Comparison of ENCODE assay signal across 8 mouse cellular contexts in the genomic region with DNA sequence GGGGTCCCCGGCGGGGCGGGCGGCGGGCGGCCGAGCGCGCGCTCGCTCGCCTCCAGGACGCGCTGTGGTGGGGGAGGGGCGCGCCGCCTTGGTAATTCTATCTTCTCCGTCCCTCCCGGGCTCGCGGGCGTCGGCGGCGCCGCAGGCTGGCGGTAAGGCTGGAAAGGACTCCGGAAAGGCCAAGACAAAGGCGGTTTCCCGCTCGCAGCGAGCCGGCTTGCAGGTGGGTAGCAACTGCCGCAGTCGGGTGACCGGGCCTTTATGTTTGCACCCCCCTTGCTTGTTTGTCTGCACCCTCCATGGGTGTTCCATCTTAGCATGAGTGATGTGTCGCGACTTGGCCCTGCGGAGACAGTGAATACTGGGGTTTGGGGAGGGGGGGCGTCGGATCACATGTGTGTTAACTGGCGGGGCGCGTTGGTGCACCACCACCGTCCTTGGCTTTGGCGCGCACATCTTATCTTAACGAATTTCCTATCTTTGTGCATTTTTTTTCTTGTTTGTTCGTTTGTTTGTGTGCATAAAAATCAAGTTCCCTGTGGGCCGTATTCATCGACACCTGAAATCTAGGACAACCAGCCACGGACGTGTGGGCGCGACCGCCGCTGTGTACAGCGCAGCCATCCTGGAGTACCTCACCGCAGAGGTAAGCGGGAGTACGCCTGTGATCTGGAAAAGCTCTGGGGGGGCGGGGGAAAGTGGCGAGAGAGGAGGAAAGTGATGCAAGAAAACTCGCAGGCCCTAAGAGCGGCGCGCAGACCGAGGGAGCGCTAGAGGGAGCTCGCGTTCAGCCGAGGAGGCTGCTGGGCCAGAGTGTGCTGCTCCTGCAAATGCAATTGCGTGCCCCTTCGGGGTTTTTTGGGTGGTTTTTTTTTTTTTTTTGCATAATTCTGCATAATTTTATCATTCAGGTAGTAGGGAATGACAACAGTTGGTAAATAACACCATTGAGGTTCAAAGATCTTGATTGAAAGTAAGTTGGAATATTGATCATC. TPM values are rescaled to one million over a fixed set of nuclear protein-coding genes. Genes with fewer than 3 reads are reported as not detected.
DNase-seq lines count a peak whose midpoint lies in the region; ATAC-seq lines count a peak whose summit lies in the region.

No protein-coding gene starts in this region.

- H3K4me3 ChIP-seq in erythroblast, embryonic 14.5 days (replicated peaks), result peak overlapping the region; percentile 98
- peak overlapping the region; percentile 89 for H3K4me3 ChIP-seq in heart, embryonic 11.5 days (ENCODE audit: low read depth, low read length)
- peak overlapping the region; percentile 84 for H3K4me3 ChIP-seq in kidney, embryonic 16.5 days (ENCODE audit: low read length)
- peak overlapping the region; percentile 92 for H3K4me3 ChIP-seq in liver, embryonic 11.5 days (ENCODE audit: low read depth, low read length)

- peak; percentile 49 for ATAC-seq in CD4-positive, CD25-positive, alpha-beta regulatory T cell, adult 4 months
- peak; percentile 20 for ATAC-seq in heart, embryonic 11.5 days (replicated peaks; ENCODE audit: insufficient number of reproducible peaks, low FRiP score, low TSS enrichment)
- peak; percentile 37 for ATAC-seq in kidney, embryonic 16.5 days (ENCODE audit: low FRiP score, low TSS enrichment)
- ATAC-seq in liver, embryonic 11.5 days (replicated peaks; ENCODE audit: low FRiP score), result peak; percentile 48

- under 1% methylated on average over 68 of the region's 74 CpGs for WGBS in heart, embryonic 11.5 days (ENCODE audit: insufficient replicate concordance)
- WGBS in kidney, embryonic 16.5 days, result under 1% methylated on average over 62 of the region's 74 CpGs
- under 1% methylated on average over 69 of the region's 74 CpGs for WGBS in liver, embryonic 11.5 days

- H3K4me1 ChIP-seq in erythroblast, embryonic 14.5 days (ENCODE audit: control insufficient read depth), result peaks cover 46% of the 10 kb centered on the region
- 0 out of 2 replicates have a peak, but pooled peaks cover 3% of the 10 kb centered on the region for H3K4me1 ChIP-seq in heart, embryonic 11.5 days (ENCODE audit: control insufficient read depth, insufficient read depth, low read length)
- H3K4me1 ChIP-seq in kidney, embryonic 16.5 days (ENCODE audit: insufficient read depth, low read length), result peaks cover 18% of the 10 kb centered on the region
- peaks cover 16% of the 10 kb centered on the region for H3K4me1 ChIP-seq in liver, embryonic 11.5 days (replicated peaks; ENCODE audit: control insufficient read depth, insufficient read depth, low read length)

- peak overlapping the region; percentile 62 for H3K4me2 ChIP-seq in heart, embryonic 11.5 days
- H3K4me2 ChIP-seq in kidney, embryonic 16.5 days (replicated peaks; ENCODE audit: low read depth, low read length), result peak overlapping the region; percentile 60
- peak overlapping the region; percentile 63 for H3K4me2 ChIP-seq in liver, embryonic 11.5 days

- no peaks in the 10 kb centered on the region for H3K27me3 ChIP-seq in erythroblast, embryonic 14.5 days (ENCODE audit: control insufficient read depth)
- H3K27me3 ChIP-seq in heart, embryonic 11.5 days (ENCODE audit: control insufficient read depth, insufficient read depth, low read length), result no peaks in the 10 kb centered on the region
- no peaks in the 10 kb centered on the region for H3K27me3 ChIP-seq in kidney, embryonic 16.5 days (ENCODE audit: insufficient read depth, low read length)
- H3K27me3 ChIP-seq in liver, embryonic 11.5 days (replicated peaks; ENCODE audit: control insufficient read depth, insufficient read depth, low read length), result no peaks in the 10 kb centered on the region
- no peaks in the 10 kb centered on the region for H3K27me3 ChIP-seq in splenic B cell, adult 2 months (ENCODE audit: control insufficient read depth, insufficient read depth, low read length, poor library complexity, severe bottlenecking)

- H3K9ac ChIP-seq in heart, embryonic 11.5 days (ENCODE audit: low read depth, low read length), result peak overlapping the region; percentile 97
- H3K9ac ChIP-seq in kidney, embryonic 16.5 days (replicated peaks; ENCODE audit: low read length), result peak overlapping the region; percentile 96
- H3K9ac ChIP-seq in liver, embryonic 11.5 days (ENCODE audit: low read depth, low read length), result peak overlapping the region; percentile 99

- DNase-seq in brain, embryonic 18.5 days (ENCODE audit: low read depth, low spot score), result peak; percentile 83
- peak; percentile 89 for DNase-seq in liver, embryonic 11.5 days (ENCODE audit: low spot score)
- peak; percentile 95 for DNase-seq in naive thymus-derived CD4-positive, alpha-beta T cell, adult 2 months (ENCODE audit: low read depth)
- peak; percentile 94 for DNase-seq in splenic B cell, adult 2 months (ENCODE audit: low read depth, low spot score)

- no peaks in the 10 kb centered on the region for H3K9me3 ChIP-seq in erythroblast, embryonic 14.5 days (ENCODE audit: control insufficient read depth, low read length)
- no peaks in the 10 kb centered on the region for H3K9me3 ChIP-seq in heart, embryonic 11.5 days (replicated peaks; ENCODE audit: control insufficient read depth, low read length)
- H3K9me3 ChIP-seq in kidney, embryonic 16.5 days (ENCODE audit: low read length), result no peaks in the 10 kb centered on the region
- no peaks in the 10 kb centered on the region for H3K9me3 ChIP-seq in liver, embryonic 11.5 days (ENCODE audit: control insufficient read depth, low read length)

- peaks cover 28% of the 10 kb centered on the region for H3K36me3 ChIP-seq in erythroblast, embryonic 14.5 days (ENCODE audit: control insufficient read depth)
- no peaks in the 10 kb centered on the region for H3K36me3 ChIP-seq in heart, embryonic 11.5 days (ENCODE audit: control insufficient read depth, insufficient read depth, low read length)
- H3K36me3 ChIP-seq in kidney, embryonic 16.5 days (ENCODE audit: insufficient read depth, low read length), result peaks cover 3% of the 10 kb centered on the region; the same call in 1 of the 2 replicates
- peaks cover 6% of the 10 kb centered on the region; the same call in 1 of the 2 replicates for H3K36me3 ChIP-seq in liver, embryonic 11.5 days (ENCODE audit: control insufficient read depth, insufficient read depth, low read length)
- H3K36me3 ChIP-seq in splenic B cell, adult 2 months (ENCODE audit: control insufficient read depth, insufficient read depth, low read length, poor library complexity, severe bottlenecking), result no peaks in the 10 kb centered on the region

- H3K27ac ChIP-seq in heart, embryonic 11.5 days (ENCODE audit: low read depth, low read length), result peak overlapping the region; percentile 99
- H3K27ac ChIP-seq in kidney, embryonic 16.5 days (ENCODE audit: low read length), result peak overlapping the region; percentile 98
- H3K27ac ChIP-seq in liver, embryonic 11.5 days (ENCODE audit: low read depth, low read length), result peak overlapping the region; percentile 100

RNA-seq across cellular contexts. Expression of a gene that starts 1.0 kb away (rescaled TPM):
- 1,000 to 10,000 TPM; 1,486 to 1,582 TPM for polyA plus RNA-seq in CD4-positive, CD25-positive, alpha-beta regulatory T cell, adult 4 months (2017; shearing (Covaris generic))
- polyA plus RNA-seq in erythroblast, embryonic 14.5 days (2012), result 289 and 384 TPM in 2 replicates
- 1,327 and 1,370 TPM in 2 replicates for polyA plus RNA-seq in heart, embryonic 11.5 days (2014; fragmentation: Nextera tagmentation; extraction: Ambion mirVana)
- polyA plus RNA-seq in kidney, embryonic 16.5 days (2015; fragmentation: Nextera tagmentation; extraction: Ambion mirVana), result 1,893 and 1,900 TPM in 2 replicates
- polyA plus RNA-seq in liver, embryonic 11.5 days (2014; fragmentation: Nextera tagmentation; extraction: Ambion mirVana), result 2,121 and 2,201 TPM in 2 replicates

RNA-seq across cellular contexts. Expression of a gene that starts 2.2 kb away (rescaled TPM):
- 1 to 10 TPM; 5.0 to 6.0 TPM for polyA plus RNA-seq in CD4-positive, CD25-positive, alpha-beta regulatory T cell, adult 4 months (2017; shearing (Covaris generic))
- 0.11 and 0.14 TPM in 2 replicates for polyA plus RNA-seq in erythroblast, embryonic 14.5 days (2012)
- polyA plus RNA-seq in heart, embryonic 11.5 days (2014; fragmentation: Nextera tagmentation; extraction: Ambion mirVana), result 12.7 and 17.2 TPM in 2 replicates
- polyA plus RNA-seq in kidney, embryonic 16.5 days (2015; fragmentation: Nextera tagmentation; extraction: Ambion mirVana), result 6.3 and 7.6 TPM in 2 replicates
- polyA plus RNA-seq in liver, embryonic 11.5 days (2014; fragmentation: Nextera tagmentation; extraction: Ambion mirVana), result 9.0 and 9.8 TPM in 2 replicates

RNA-seq across cellular contexts. Expression of a gene that starts 53.0 kb away (rescaled TPM):
- polyA plus RNA-seq in CD4-positive, CD25-positive, alpha-beta regulatory T cell, adult 4 months (2017; shearing (Covaris generic)), result 10 to 100 TPM; 72.0 to 73.5 TPM
- polyA plus RNA-seq in erythroblast, embryonic 14.5 days (2012), result 1.8 and 2.7 TPM in 2 replicates
- 97.0 and 97.2 TPM in 2 replicates for polyA plus RNA-seq in heart, embryonic 11.5 days (2014; fragmentation: Nextera tagmentation; extraction: Ambion mirVana)
- polyA plus RNA-seq in kidney, embryonic 16.5 days (2015; fragmentation: Nextera tagmentation; extraction: Ambion mirVana), result 118 and 125 TPM in 2 replicates
- polyA plus RNA-seq in liver, embryonic 11.5 days (2014; fragmentation: Nextera tagmentation; extraction: Ambion mirVana), result 100 and 105 TPM in 2 replicates

Comparison
In these comparisons a context has a peak if more than half of its experiments do, and no peak if none do; other contexts are left out.
1. Peak in every context shown above with its lines: DNase-seq, ATAC-seq, H3K4me3 ChIP-seq and H3K27ac ChIP-seq.
2. RNA of a gene that starts 53.0 kb away (polyA plus RNA-seq): 118 to 125 TPM in kidney, embryonic 16.5 days, 100 to 105 TPM in liver, embryonic 11.5 days, 97.0 to 97.2 TPM in heart, embryonic 11.5 days and 72.0 to 73.5 TPM in CD4-positive, CD25-positive, alpha-beta regulatory T cell, adult 4 months; 1.8 to 2.7 TPM in erythroblast, embryonic 14.5 days; every median in the first group is over 10 times any median in the second.